Mouse (Mus musculus) common myeloid progenitor, adult 5-6 weeks (primary cell): ENCODE measurements around the gene Vmn1r176. TPM values are rescaled to one million over a fixed set of nuclear protein-coding genes. Genes with fewer than 3 reads are reported as not detected.
"Not testable (repeated sequence)": the region's sequence is repeated elsewhere in the genome, so short reads cannot be mapped to it uniquely, and the experiment has no call there.

Source experiments
- ATAC-seq: replicated peaks from 2 replicates; pipeline ENCODE4 v1.8.0; 2016; ENCODE audit warnings: low read depth, mild to moderate bottlenecking, moderate TSS enrichment, inconsistent platforms; ENCODE audit not compliant: poor library complexity, severe bottlenecking
- total RNA-seq: library from RNA; stranded (forward); fragments of 200-1000, 187-1606 nt; gene quantifications from 2 replicates; pipeline ENCODE4 v1.2.3, GENCODE M21; 2017

Gene Vmn1r176
- total RNA-seq = not detected in 2 replicates

DNA sequence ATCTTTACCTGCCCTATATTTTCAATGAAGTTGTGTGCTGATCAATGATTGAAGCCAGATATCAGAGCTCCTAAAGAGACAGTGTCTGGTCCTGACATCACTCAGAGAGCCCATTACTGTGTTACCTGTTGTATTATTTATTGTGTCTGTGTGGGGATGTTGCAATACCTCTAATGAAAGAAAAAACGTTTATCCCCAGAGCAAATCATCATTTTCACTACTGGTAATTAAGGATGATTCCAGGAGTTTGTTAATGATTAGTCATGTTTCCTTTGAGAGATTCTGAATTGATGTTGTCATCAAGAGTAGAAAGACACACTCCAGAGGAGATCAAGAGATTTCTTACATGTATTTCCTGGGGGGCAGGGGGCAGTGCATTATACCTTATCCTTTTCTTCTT lies at the start of gene Vmn1r176:
Vmn1r176 (minus strand) TSS at position 101 of the 400 bp plus-strand sequence.
- ATAC-seq = not testable (repeated sequence)

DNA sequence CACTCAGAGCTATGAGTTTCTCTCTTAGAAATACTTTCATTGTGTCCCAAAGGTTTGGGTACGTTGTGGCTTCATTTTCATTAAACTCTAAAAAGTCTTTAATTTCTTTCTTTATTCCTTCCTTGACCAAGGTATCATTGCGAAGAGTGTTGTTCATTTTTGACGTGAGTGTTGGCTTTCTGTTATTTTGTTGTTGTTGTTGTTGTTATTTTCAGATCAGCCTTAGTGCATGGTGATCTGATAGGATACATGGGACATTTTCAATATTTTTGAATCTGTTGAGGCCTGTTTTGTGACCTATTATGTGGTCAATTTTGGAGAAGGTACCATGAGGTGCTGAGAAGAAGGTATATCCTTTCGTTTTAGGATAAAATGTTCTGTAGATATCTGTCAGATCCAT lies 39.7 kb upstream of the Vmn1r176 start:
- not testable (repeated sequence) for ATAC-seq

DNA sequence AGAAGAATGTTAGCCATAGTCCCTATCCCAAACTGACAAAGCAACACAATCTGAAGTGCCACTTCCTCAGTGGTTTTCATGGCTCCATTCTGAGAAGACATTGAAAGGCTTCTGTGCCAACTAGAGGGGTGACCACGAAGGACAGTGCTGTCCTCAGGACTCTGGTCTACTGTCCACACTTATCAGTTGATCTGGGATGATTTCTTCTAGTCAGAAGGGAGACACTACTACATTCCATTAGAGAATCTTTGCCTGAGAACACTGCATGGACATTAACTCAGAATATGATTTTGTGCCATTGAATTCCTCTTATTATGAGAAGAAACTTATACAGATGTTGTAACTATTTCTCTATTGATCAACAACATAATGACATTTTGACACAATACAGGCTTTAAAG lies 29.2 kb upstream of the Vmn1r176 start, which contains the start of gene Vmn1r177:
Vmn1r177 (minus strand) TSS at position 101 of the 400 bp plus-strand sequence.
- not testable (repeated sequence) for ATAC-seq

DNA sequence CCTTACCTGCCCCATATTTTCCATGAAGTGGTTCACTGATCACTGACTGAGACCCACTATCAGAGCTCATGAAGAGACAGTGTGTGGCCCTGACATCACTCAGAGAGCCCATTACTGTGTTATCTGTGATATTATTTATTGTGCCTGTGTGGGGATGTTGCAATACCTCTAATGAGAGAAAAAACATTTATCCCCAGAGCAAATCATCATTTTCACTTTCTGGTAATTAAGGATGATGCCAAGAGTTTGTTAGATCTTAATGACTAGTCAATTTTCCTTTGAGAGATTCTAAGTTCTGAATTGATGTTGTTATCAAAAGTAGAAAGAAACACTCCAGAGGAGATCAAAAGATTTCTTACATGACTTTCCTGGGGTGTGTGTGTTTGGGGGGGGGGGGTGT lies 26.6 kb downstream of the Vmn1r176 start, which contains the start of gene Vmn1r175:
Vmn1r175 (minus strand) TSS at position 101 of the 400 bp plus-strand sequence.
- not testable (repeated sequence) for ATAC-seq

DNA sequence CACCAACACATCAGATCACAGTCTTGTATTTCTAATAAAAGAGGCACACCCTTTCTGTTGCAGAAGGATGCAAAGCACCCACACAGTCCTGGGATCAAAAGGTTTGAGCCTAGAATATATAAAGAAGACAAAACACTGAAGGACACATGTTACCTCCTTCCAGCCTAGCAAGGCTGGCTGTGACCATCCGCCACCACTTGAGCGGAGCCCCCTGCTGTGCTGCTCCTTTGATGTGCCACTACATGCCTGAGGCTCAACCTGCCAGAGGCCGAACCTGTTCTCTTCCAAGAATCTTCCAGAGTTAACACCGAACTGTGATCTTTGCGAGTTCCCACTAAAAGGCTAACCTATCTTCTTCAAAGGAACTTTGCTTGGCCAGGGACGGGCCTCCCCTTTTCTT lies 52.6 kb downstream of the Vmn1r176 start:
- no peak for ATAC-seq

Other genes with a start within 250 kb of the Vmn1r176 start
- not detected in 2 replicates for gene Vmn1r170, start 231.2 kb downstream of the Vmn1r176 start, total RNA-seq
- not detected in 2 replicates for gene Vmn1r171, start 206.7 kb downstream of the Vmn1r176 start, total RNA-seq
- gene Vmn1r172, start 179.1 kb downstream of the Vmn1r176 start, total RNA-seq = not detected in 2 replicates
- gene Vmn1r173, start 136.7 kb downstream of the Vmn1r176 start, total RNA-seq = not detected in 2 replicates
- not detected in 2 replicates for gene Vmn1r174, start 85.1 kb downstream of the Vmn1r176 start, total RNA-seq
- gene Vmn1r175, start 26.7 kb downstream of the Vmn1r176 start, total RNA-seq = not detected in 2 replicates
- not detected in 2 replicates for gene Vmn1r177, start 29.1 kb upstream of the Vmn1r176 start, total RNA-seq
- gene Vmn1r178, start 54.6 kb upstream of the Vmn1r176 start, total RNA-seq = not detected in 2 replicates
- gene Vmn1r179, start 89.6 kb upstream of the Vmn1r176 start, total RNA-seq = not detected in 2 replicates
- gene Vmn1r180, start 113.3 kb upstream of the Vmn1r176 start, total RNA-seq = not detected in 2 replicates
- not detected in 2 replicates for gene Vmn1r181, start 137.2 kb upstream of the Vmn1r176 start, total RNA-seq
- gene V1rd19, start 164.3 kb upstream of the Vmn1r176 start, total RNA-seq = not detected in 2 replicates
- not detected in 2 replicates for gene Vmn1r183, start 215.9 kb upstream of the Vmn1r176 start, total RNA-seq
- gene Zfp180, start 244.6 kb upstream of the Vmn1r176 start, total RNA-seq = 18.2 and 21.3 TPM in 2 replicates